Mouse (Mus musculus): Measurements from ENCODE around the gene Mfap1b. TPM values are rescaled to one million over a fixed set of nuclear protein-coding genes. Genes with fewer than 3 reads are reported as not detected.
A peak's percentile ranks its signal among the peaks of the same experiment; 100 is the strongest.

Gene Mfap1b
- polyA plus RNA-seq, 1 experiment from 2014 or later, result 55.4 TPM

DNA sequence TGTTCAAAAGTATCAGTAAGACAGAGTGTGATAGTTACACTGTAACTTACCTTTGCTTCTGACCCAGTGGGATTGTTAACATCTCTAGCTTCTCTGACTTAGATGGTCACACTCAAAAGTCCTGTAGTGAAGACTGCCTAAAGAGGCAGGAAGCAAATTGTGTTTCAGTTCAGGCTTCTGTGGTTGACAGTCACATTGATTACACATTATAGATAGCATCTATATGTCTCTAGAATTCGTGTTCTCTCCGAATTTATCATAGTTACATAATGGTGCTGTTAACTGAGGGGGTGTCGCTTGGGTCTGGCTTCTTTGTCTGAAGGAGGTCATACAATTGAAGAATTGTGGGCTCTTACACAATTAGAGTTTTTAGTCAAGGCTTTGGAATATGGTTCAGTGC, 58.8 kb downstream of the Mfap1b start:
- Histone ChIP-seq H3K4me3 (peak overlapping the region; percentile 99), H3K9me3 (no peaks in the 10 kb centered on the region), H3K27me3 (replicated peaks; ENCODE audit: low read depth, poor library complexity, severe bottlenecking) (no peaks in the 10 kb centered on the region), H3K4me1 (peaks cover 27% of the 10 kb centered on the region), H3K27ac (replicated peaks) (no peak overlapping the region), H3K36me3 (replicated peaks) (peaks cover 41% of the 10 kb centered on the region)
- WGBS, result 75% methylated on average over 3 of the region's 3 CpGs
- no peak for DNase-seq (ENCODE audit: low spot score)

DNA sequence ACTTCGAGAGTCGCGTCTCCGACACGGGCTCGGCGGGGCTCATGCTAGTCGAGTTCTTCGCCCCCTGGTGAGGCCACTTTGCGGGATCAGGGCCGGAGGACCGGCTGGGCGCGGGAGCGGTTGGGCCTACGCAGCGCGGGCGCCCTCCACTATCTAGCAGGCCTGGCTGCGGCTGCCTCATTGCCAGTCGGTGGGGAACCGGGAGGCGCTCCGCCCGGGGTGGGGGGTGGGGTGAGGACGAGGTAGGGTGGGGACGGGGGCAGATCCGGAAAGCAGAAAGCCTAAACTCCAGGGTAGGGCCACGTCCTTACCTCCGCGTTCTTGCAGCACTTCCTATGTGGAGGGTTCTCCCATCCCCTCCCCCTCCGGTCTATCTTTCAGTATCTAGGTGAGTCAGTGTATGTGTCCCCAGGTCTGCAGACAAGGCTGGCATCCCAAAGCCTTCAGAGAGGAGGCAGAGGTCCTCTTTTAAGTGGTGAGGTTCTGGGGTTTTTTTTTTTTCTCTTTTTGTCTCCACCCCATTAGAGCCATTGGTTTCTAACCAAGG, 59.7 kb downstream of the Mfap1b start:
- peaks cover 35% of the 10 kb centered on the region for H3K36me3 ChIP-seq (replicated peaks)
- DNase-seq (ENCODE audit: low spot score), result no peak

DNA sequence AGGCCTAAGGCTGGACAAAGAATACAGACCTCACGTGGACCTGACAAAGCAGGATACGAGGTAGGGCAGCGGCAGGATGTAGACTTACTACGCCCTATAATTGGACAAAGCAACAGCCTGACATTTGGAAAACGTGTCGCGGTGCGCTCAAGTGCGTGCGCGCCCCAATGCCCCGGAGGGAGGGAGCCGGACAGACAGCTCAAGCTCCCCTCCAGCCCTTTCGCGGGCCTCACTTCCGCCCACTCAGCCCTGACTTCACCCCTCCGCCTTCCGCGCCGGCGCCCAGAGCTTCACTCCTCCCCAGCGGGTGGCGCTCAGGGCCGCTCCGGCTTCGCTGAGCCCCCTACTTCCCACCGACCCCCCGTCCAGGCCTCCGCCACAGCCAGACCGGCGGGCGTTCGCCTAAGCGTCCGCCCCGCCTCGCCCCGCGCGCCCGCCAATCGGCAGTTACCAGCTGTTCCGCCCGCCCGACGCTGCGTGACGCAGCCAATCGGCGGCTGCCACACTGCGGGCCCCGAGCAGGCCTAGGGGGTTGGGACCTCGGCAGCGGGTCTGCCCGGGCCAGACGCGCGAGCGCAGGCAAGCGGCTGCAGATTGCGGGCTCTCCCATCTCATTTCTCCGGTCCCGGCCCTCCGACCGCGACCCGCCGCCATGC, 60.4 kb downstream of the Mfap1b start, which contains the start of the genes Pdia3 and Catsper2:
Pdia3 (plus strand) TSS at position 389 of the 656 bp plus-strand sequence.
Catsper2 (minus strand) TSS at position 406 of the 656 bp plus-strand sequence.
- DNase-seq (ENCODE audit: low spot score), result peak; percentile 99
- WGBS, result under 1% methylated on average over 68 of the region's 68 CpGs

More for the DNA sequence above, 59.7 kb downstream of the Mfap1b start:
- no peaks in the 10 kb centered on the region for H3K27me3 ChIP-seq (replicated peaks; ENCODE audit: low read depth, poor library complexity, severe bottlenecking)
- peak overlapping the region; percentile 98 for H3K27ac ChIP-seq (replicated peaks)
- H3K4me1 ChIP-seq, result peaks cover 27% of the 10 kb centered on the region
- peak overlapping the region; percentile 99 for H3K4me3 ChIP-seq
- no peaks in the 10 kb centered on the region for H3K9me3 ChIP-seq
- WGBS, result under 1% methylated on average over 32 of the region's 32 CpGs

DNA sequence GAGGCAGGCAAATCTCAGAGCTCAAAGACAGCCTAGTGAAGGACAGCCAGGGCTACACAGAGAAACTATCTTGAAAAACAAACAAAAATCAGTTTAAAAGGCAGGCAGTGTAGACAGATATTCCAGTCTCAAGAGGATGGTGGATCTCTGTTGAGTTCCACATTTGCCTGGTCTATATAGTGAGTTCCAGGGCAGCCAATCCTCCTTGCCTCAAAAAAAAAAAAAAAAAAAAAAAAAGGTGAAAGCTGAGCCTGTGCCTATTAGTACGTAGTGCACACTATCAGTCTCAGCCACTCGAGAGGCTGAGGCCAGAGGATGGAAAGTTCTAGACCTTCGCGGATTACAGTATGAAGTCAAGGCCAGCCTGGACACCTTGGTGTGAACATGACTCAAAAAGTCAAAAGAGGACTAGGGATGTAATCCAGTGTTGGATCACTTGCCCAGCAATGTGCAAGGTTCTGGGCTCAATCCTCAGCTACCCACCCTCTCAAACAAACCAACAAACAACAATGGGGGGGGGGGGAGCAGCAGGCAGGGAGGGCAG, 61.0 kb downstream of the Mfap1b start:
- H3K27me3 ChIP-seq (replicated peaks; ENCODE audit: low read depth, poor library complexity, severe bottlenecking), result no peaks in the 10 kb centered on the region
- H3K9me3 ChIP-seq, result no peaks in the 10 kb centered on the region
- peaks cover 27% of the 10 kb centered on the region for H3K4me1 ChIP-seq
- H3K27ac ChIP-seq (replicated peaks), result peak overlapping the region; percentile 98
- H3K4me3 ChIP-seq, result peak overlapping the region; percentile 99
- WGBS, result 11% methylated on average over 4 of the region's 4 CpGs
- DNase-seq (ENCODE audit: low spot score), result no peak
- peaks cover 22% of the 10 kb centered on the region for H3K36me3 ChIP-seq (replicated peaks)

More for the DNA sequence above, 60.4 kb downstream of the Mfap1b start, which contains the start of the genes Pdia3 and Catsper2:
- Histone ChIP-seq H3K27me3 (replicated peaks; ENCODE audit: low read depth, poor library complexity, severe bottlenecking) (no peaks in the 10 kb centered on the region), H3K4me1 (peaks cover 27% of the 10 kb centered on the region), H3K4me3 (peak within 1 kb of the TSS; percentile 99), H3K36me3 (replicated peaks) (peaks cover 28% of the 10 kb centered on the region), H3K27ac (replicated peaks) (peak within 1 kb of the TSS; percentile 98), H3K9me3 (no peaks in the 10 kb centered on the region)

Small RNA genes within 50 kb of the gene (microRNA-seq; reads per million reads assigned to microRNA genes)
- not detected for gene Gm22953

Other genes with a start within 250 kb of the Mfap1b start
- 120 and 124 TPM in 2 replicates for gene Trp53bp1, start 202.7 kb downstream of the Mfap1b start, polyA plus RNA-seq (2016; fragmentation: Nextera tagmentation; extraction: Ambion mirVana)
- gene Map1a, start 184.5 kb downstream of the Mfap1b start, polyA plus RNA-seq (2016; fragmentation: Nextera tagmentation; extraction: Ambion mirVana), result 3.4 and 4.2 TPM in 2 replicates
- 10.2 and 10.5 TPM in 2 replicates for gene Ppip5k1, start 118.7 kb downstream of the Mfap1b start, polyA plus RNA-seq (2016; fragmentation: Nextera tagmentation; extraction: Ambion mirVana)
- 3.6 and 6.0 TPM in 2 replicates for gene Ckmt1, start 116.4 kb downstream of the Mfap1b start, polyA plus RNA-seq (2016; fragmentation: Nextera tagmentation; extraction: Ambion mirVana)
- gene Strc, start 86.9 kb downstream of the Mfap1b start, polyA plus RNA-seq (2016; fragmentation: Nextera tagmentation; extraction: Ambion mirVana), result not detected in 2 replicates
- gene Pdia3, start 60.3 kb downstream of the Mfap1b start, polyA plus RNA-seq (2016; fragmentation: Nextera tagmentation; extraction: Ambion mirVana), result 609 and 638 TPM in 2 replicates
- gene Catsper2, start 60.3 kb downstream of the Mfap1b start, polyA plus RNA-seq (2016; fragmentation: Nextera tagmentation; extraction: Ambion mirVana), result 3.3 and 3.7 TPM in 2 replicates
- 8.0 and 12.0 TPM in 2 replicates for gene Ell3, start 29.8 kb downstream of the Mfap1b start, polyA plus RNA-seq (2016; fragmentation: Nextera tagmentation; extraction: Ambion mirVana)
- gene Serf2, start 24.9 kb downstream of the Mfap1b start, polyA plus RNA-seq (2016; fragmentation: Nextera tagmentation; extraction: Ambion mirVana), result 482 and 494 TPM in 2 replicates
- gene Hypk, start 20.8 kb downstream of the Mfap1b start, polyA plus RNA-seq (2016; fragmentation: Nextera tagmentation; extraction: Ambion mirVana), result 143 and 146 TPM in 2 replicates
- 0.30 and 0.57 TPM in 2 replicates for gene Serinc4, start 17.3 kb downstream of the Mfap1b start, polyA plus RNA-seq (2016; fragmentation: Nextera tagmentation; extraction: Ambion mirVana)
- 27.1 and 28.6 TPM in 2 replicates for gene Mfap1a, start 32.6 kb upstream of the Mfap1b start, polyA plus RNA-seq (2016; fragmentation: Nextera tagmentation; extraction: Ambion mirVana)
- 10.8 TPM in 2 replicates for gene Wdr76, start 32.7 kb upstream of the Mfap1b start, polyA plus RNA-seq (2016; fragmentation: Nextera tagmentation; extraction: Ambion mirVana)

All from embryonic facial prominence, embryonic 10.5 days (tissue).